Mouse (Mus musculus) liver, adult 2 months (tissue): ENCODE results near the gene Itgb4. TPM values are rescaled to one million over a fixed set of nuclear protein-coding genes. Genes with fewer than 3 reads are reported as not detected.

Experiments used
- DNase-seq: peaks from one replicate; pipeline ENCODE4 v3.0.0-alpha.2; 2011; ENCODE audit warnings: low read depth, low spot score; ENCODE audit errors: extremely low read depth
- H3K27ac ChIP-seq: fragments of 200-500 bp; replicated peaks from 2 replicates; pipeline ENCODE4 v1.5.1; 2012; ENCODE audit warnings: low read depth, mild to moderate bottlenecking, control low read depth, inconsistent platforms, low read length; ENCODE audit not compliant: insufficient read depth
- H3K27me3 ChIP-seq: fragments of 200-500 bp; 2 replicates; pipeline ENCODE4 v1.6.1; 2012; ENCODE audit warnings: mild to moderate bottlenecking, moderate library complexity, low read length, inconsistent platforms; ENCODE audit not compliant: control insufficient read depth, insufficient read depth
- H3K36me3 ChIP-seq: fragments of 200-500 bp; 2 replicates; pipeline ENCODE4 v1.6.1; 2012; ENCODE audit warnings: low read length, inconsistent platforms; ENCODE audit not compliant: control insufficient read depth, insufficient read depth
- H3K4me1 ChIP-seq: fragments of 200-500 bp; 2 replicates; pipeline ENCODE4 v1.6.1; 2011; ENCODE audit warnings: low read length; ENCODE audit not compliant: control insufficient read depth, insufficient read depth
- H3K4me3 ChIP-seq: fragments of 200-500 bp; 2 replicates; pipeline ENCODE4 v1.5.1; 2011; ENCODE audit warnings: low read depth, mild to moderate bottlenecking, control low read depth, low read length, moderate library complexity; ENCODE audit not compliant: insufficient read depth
- H3K79me2 ChIP-seq: fragments of 200-500 bp; 2 replicates; pipeline ENCODE4 v1.6.1; 2012; ENCODE audit warnings: inconsistent platforms, mild to moderate bottlenecking, low read length, moderate library complexity; ENCODE audit not compliant: control insufficient read depth, insufficient read depth
- H3K9ac ChIP-seq: fragments of 200-500 bp; 2 replicates; pipeline ENCODE4 v1.6.1; 2012; ENCODE audit warnings: low read depth, mild to moderate bottlenecking, control low read depth, inconsistent platforms, low read length
- CTCF ChIP-seq: fragments of 200-500 bp; IDR thresholded peaks from 2 replicates; pipeline ENCODE4 v1.5.1; 2011; ENCODE audit warnings: low read depth, low read length, control low read depth
- POLR2A ChIP-seq: fragments of 200-500 bp; IDR thresholded peaks from 2 replicates; pipeline ENCODE4 v1.6.1; 2011; ENCODE audit warnings: low read length, control low read depth; ENCODE audit not compliant: insufficient read depth; ENCODE audit errors: extremely low read depth
- WGBS: fragments of 180-500 bp; shearing (Covaris S2); methylation state at CpG from one replicate; pipeline ENCODE4 v1.1.7; 2018; 5-methylcytosine and 5-hydroxymethylcytosine counted together
- polyA plus RNA-seq: library from polyadenylated mRNA; depleted of rRNA; stranded (reverse); fragments of >200 nt; gene quantifications from 2 replicates; pipeline ENCODE4 v1.2.3, GENCODE M21; 2012
- total RNA-seq: library from RNA; depleted of rRNA; stranded (reverse); fragments of >200 nt; gene quantifications from 2 replicates; pipeline ENCODE4 v1.2.3, GENCODE M21; 2014

Gene Itgb4
- total and polyA plus RNA-seq, 2 experiments: 0.18 to 0.65 TPM

DNA sequence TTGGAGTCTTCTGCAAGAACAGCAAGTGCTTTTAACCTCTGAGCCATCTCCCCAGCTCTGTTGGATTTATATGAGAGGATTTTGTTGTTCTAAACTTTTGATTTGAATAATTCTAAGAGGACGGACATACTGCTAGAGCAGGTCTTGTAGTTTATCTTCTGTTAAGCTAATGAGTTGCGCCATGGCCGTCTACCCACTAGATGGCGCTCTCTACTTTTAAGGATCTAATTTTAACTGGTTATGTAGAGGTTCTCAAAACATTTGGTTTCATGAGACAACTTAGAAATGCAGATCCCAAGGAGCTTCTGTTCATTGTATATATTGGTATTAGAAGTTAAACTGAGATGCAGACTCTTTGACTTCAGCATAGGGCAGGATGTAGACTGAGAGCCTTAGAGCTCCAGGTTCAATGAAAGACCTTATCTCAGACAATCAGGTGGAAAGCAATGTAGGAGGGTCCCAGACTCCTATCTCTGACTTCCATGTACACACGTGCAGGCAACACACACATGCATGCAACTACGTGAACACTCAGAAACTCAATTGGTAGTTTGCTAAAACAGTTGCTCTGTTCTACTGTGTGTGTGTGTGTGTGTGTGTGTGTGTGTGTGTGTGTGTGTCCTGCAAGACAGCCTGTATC is 34.7 kb upstream of the Itgb4 start:
- DNase-seq: peak; percentile 39
- Histone ChIP-seq H3K27ac (no peak overlapping the region), H3K36me3 (peaks cover 21% of the 10 kb centered on the region), H3K79me2 (no peaks in the 10 kb centered on the region), H3K27me3 (no peaks in the 10 kb centered on the region), H3K4me3 (no peak overlapping the region), H3K4me1 (no peaks in the 10 kb centered on the region; the same call in 1 of the 2 replicates), H3K9ac (no peak overlapping the region)
- WGBS: 37% methylated on average over 6 of the region's 6 CpGs
- TF ChIP-seq POLR2A (no peak), CTCF (peak; percentile 31; the same call in 1 of the 2 replicates)

DNA sequence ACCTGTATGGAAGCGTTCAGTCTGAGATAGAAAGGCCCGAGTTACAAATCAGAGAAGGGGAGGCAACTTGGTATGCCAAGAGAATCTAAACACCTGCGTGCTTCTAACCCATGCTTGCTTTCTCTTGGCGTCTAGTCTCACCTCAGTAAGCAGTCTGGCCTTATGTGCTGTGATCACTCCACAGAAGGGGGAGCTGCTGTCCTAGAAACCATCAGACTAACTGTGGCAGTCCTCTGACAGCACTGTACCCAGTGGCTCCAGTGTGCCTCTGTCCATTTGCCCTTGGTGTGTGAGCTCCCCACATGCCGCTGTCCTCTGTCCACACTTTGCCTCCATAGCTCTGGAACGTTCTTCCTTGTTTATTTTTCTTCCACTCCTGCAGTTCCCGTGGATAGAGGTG is 32.5 kb upstream of the Itgb4 start:
- H3K4me1 ChIP-seq: no peaks in the 10 kb centered on the region
- H3K36me3 ChIP-seq: peaks cover 15% of the 10 kb centered on the region
- no peak overlapping the region for H3K4me3 ChIP-seq
- DNase-seq: no peak
- no peaks in the 10 kb centered on the region for H3K27me3 ChIP-seq
- H3K9ac ChIP-seq: no peak overlapping the region
- TF ChIP-seq CTCF: no peak
- no peak for TF ChIP-seq POLR2A
- no peak overlapping the region for H3K27ac ChIP-seq
- no peaks in the 10 kb centered on the region for H3K79me2 ChIP-seq
- 86% methylated on average over 7 of the region's 7 CpGs for WGBS

DNA sequence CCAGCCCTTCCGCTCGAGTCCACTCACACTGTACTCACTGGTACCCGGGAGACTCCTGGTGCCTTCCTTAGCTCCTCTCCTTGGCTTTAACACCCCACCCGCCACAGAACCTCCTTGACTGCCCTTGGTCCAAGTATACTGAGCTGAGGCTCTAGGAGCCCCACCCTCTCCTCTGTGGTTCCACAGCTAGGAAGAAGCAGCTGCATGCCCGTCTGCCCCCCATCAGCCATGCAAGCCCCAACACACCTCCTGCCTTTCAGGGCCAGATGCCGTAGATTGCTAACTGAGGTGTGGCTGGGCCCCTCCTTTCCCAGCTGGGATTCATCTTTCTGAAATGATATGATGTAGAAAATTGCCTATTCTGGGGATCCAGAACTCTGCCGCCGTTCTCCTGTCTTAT is 29.3 kb upstream of the Itgb4 start:
- Histone ChIP-seq H3K9ac (no peak overlapping the region), H3K36me3 (peaks cover 5% of the 10 kb centered on the region; the same call in 1 of the 2 replicates), H3K4me3 (no peak overlapping the region), H3K27me3 (no peaks in the 10 kb centered on the region), H3K79me2 (no peaks in the 10 kb centered on the region), H3K27ac (no peak overlapping the region), H3K4me1 (no peaks in the 10 kb centered on the region)
- DNase-seq: no peak
- whole genome bisulfite sequencing: 92% methylated on average over 8 of the region's 8 CpGs
- TF ChIP-seq CTCF: no peak
- no peak for TF ChIP-seq POLR2A

DNA sequence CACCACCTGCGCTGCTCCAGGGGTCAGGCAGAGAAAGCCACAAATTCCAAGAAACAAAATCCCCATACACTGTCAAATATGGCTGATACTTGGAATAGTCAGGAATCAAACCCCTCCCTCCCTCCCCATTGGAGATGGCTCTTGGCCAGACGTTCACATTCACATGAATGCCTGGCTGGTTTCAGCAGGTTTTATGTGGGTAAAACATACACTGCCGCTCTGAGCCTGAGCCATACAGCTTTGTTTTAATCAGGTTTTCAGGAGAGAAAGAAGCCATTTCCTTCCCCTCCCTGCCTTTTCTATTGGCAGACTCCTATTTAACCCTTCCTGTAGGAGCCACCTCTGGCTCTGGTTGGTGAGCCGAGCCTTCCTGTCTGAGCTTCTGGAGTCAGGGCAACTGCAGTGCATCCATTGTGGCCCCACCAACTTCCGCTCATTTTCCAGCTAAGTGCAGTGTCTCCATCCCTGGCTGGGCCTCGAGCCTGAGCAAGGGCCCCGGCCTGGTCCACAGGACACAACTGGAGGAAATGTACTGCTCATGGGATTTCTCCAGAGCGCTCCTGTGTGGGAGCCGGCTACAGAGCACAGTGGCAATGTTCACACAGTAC is 28.2 kb upstream of the Itgb4 start:
- peaks cover 5% of the 10 kb centered on the region; the same call in 1 of the 2 replicates for H3K36me3 ChIP-seq

DNA sequence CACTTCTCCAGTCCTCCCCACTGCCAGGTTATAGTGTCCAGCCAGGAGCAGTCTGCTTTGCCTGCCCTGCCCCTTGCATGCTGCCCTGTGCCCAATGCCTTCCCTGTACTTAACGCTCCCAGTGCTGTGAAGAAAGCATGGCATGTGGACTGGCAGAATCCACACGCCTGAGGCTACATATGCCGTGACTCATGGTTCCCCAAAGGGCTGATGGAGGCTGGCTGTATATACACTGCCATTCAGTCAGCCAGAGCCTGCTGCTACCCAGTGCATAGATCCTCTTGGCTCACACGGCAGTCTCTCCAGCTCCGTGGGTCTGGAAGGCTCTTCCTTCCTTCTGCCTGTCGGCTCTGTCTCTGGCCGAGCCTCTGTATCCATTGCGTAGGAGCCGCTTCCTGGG is 26.2 kb upstream of the Itgb4 start:
- DNase-seq: no peak
- Histone ChIP-seq H3K36me3 (peaks cover 5% of the 10 kb centered on the region; the same call in 1 of the 2 replicates), H3K27ac (no peak overlapping the region), H3K27me3 (no peaks in the 10 kb centered on the region), H3K9ac (no peak overlapping the region), H3K4me1 (no peaks in the 10 kb centered on the region), H3K79me2 (no peaks in the 10 kb centered on the region), H3K4me3 (no peak overlapping the region)
- 92% methylated on average over 9 of the region's 9 CpGs for WGBS
- TF ChIP-seq CTCF (no peak), POLR2A (no peak)

More for the DNA sequence above, 28.2 kb upstream of the Itgb4 start:
- no peak for TF ChIP-seq CTCF
- TF ChIP-seq POLR2A: no peak
- Histone ChIP-seq H3K27me3 (no peaks in the 10 kb centered on the region), H3K4me3 (no peak overlapping the region), H3K79me2 (no peaks in the 10 kb centered on the region), H3K4me1 (no peaks in the 10 kb centered on the region), H3K27ac (no peak overlapping the region), H3K9ac (no peak overlapping the region)
- 85% methylated on average over 9 of the region's 9 CpGs for WGBS
- no peak for DNase-seq

DNA sequence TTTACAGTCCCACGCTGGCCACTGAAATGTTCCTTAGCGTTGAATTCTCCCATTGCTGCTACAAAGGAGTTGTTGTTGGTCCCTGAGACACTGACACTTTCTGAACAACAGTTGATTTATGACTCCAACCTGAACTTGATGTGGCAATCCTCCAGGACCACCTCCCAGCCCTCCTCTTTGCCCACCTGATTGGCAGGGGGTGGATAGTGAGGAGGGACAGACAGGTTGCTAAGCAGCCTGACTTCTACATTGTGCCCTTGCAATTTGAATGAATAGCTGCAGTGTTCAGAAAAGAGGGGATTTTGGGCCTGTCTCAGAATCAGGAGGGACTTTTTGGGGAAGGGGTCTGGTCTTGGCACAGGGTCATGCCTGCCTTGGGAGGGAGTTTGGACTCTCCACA is 23.8 kb upstream of the Itgb4 start:
- no peaks in the 10 kb centered on the region for H3K4me1 ChIP-seq
- TF ChIP-seq POLR2A (no peak), CTCF (no peak)
- WGBS: 99% methylated on average over 2 of the region's 2 CpGs
- H3K27ac ChIP-seq: no peak overlapping the region
- no peaks in the 10 kb centered on the region for H3K27me3 ChIP-seq
- no peak overlapping the region for H3K4me3 ChIP-seq
- H3K36me3 ChIP-seq: peaks cover 5% of the 10 kb centered on the region; the same call in 1 of the 2 replicates
- H3K79me2 ChIP-seq: no peaks in the 10 kb centered on the region
- no peak overlapping the region for H3K9ac ChIP-seq
- no peak for DNase-seq
